Mouse (Mus musculus) yolk sac, embryonic 10.5 days (tissue): ENCODE data around the gene Ccdc73.
"Not testable (repeated sequence)": the region's sequence is repeated elsewhere in the genome, so short reads cannot be mapped to it uniquely, and the experiment has no call there.

Source experiments
- DNase-seq: peaks from one replicate; pipeline ENCODE4 v3.0.0-alpha.2; 2017; ENCODE audit warnings: low spot score

Gene Ccdc73

GRCm38 (mm10) chr2:104869101-104869500 lies 1.5 kb downstream of the Ccdc73 start:
- DNase-seq = no peak

- DNase-seq = no peak
Measured at GRCm38 (mm10) chr2:104878794-104879193, 11.2 kb downstream of the Ccdc73 start.

GRCm38 (mm10) chr2:104886109-104886508 lies 18.5 kb downstream of the Ccdc73 start:
- no peak for DNase-seq

- DNase-seq = not testable (repeated sequence)
Measured at GRCm38 (mm10) chr2:104887331-104887730, 19.7 kb downstream of the Ccdc73 start.

GRCm38 (mm10) chr2:104887882-104888566 lies 20.4 kb downstream of the Ccdc73 start:
- DNase-seq = peak; percentile 40

- DNase-seq = no peak
Measured at GRCm38 (mm10) chr2:104899975-104900374, 32.4 kb downstream of the Ccdc73 start.

GRCm38 (mm10) chr2:104915709-104916108 lies 48.1 kb downstream of the Ccdc73 start:
- no peak for DNase-seq

GRCm38 (mm10) chr2:104964492-104964891 lies 96.9 kb downstream of the Ccdc73 start:
- DNase-seq = peak; percentile 10

GRCm38 (mm10) chr2:104981712-104982111 lies 114.1 kb downstream of the Ccdc73 start:
- no peak for DNase-seq

- no peak for DNase-seq
Measured at GRCm38 (mm10) chr2:104985796-104986195, 118.2 kb downstream of the Ccdc73 start.

GRCm38 (mm10) chr2:104988974-104989373 lies 121.4 kb downstream of the Ccdc73 start:
- DNase-seq = no peak

GRCm38 (mm10) chr2:104994436-104994835 lies 126.8 kb downstream of the Ccdc73 start:
- DNase-seq = no peak

GRCm38 (mm10) chr2:104996201-104996600 lies 128.6 kb downstream of the Ccdc73 start:
- DNase-seq = no peak

- DNase-seq = no peak
Measured at GRCm38 (mm10) chr2:105007236-105007635, 139.6 kb downstream of the Ccdc73 start.

GRCm38 (mm10) chr2:105016192-105016966 lies 148.8 kb downstream of the Ccdc73 start:
- DNase-seq = no peak

GRCm38 (mm10) chr2:105016967-105017287 lies 149.3 kb downstream of the Ccdc73 start, which contains the start of gene Eif3m:
Gene Eif3m, minus strand, starts transcription at chr2:105017080.
- peak; percentile 93 for DNase-seq

GRCm38 (mm10) chr2:105017802-105018201 lies 150.2 kb downstream of the Ccdc73 start:
- no peak for DNase-seq

GRCm38 (mm10) chr2:105019457-105019856 lies 151.9 kb downstream of the Ccdc73 start:
- no peak for DNase-seq

- no peak for DNase-seq
Measured at GRCm38 (mm10) chr2:105021256-105021655, 153.7 kb downstream of the Ccdc73 start.

- DNase-seq = no peak
Measured at GRCm38 (mm10) chr2:105021836-105022235, 154.2 kb downstream of the Ccdc73 start.

- no peak for DNase-seq
Measured at GRCm38 (mm10) chr2:105023031-105023615, 155.5 kb downstream of the Ccdc73 start.

GRCm38 (mm10) chr2:105023815-105024214 lies 156.2 kb downstream of the Ccdc73 start:
- DNase-seq = no peak

- DNase-seq = not testable (repeated sequence)
Measured at GRCm38 (mm10) chr2:105025610-105026009, 158.0 kb downstream of the Ccdc73 start.
